Mouse (Mus musculus) midbrain, embryonic 13.5 days (tissue): ENCODE measurements around the gene Rgs16. TPM values are rescaled to one million over a fixed set of nuclear protein-coding genes. Genes with fewer than 3 reads are reported as not detected.
"Not testable (repeated sequence)": the region's sequence is repeated elsewhere in the genome, so short reads cannot be mapped to it uniquely, and the experiment has no call there.

Source experiments
- ATAC-seq: fragments of 200-750 bp; cut with Nextera tagmentation; 2 replicates; pipeline ENCODE4 v1.8.0; 2017; ENCODE audit warnings: mild to moderate bottlenecking, moderate TSS enrichment, moderate library complexity
- H3K27ac ChIP-seq: fragments of 300-500 bp; sonication (generic); 2 replicates; pipeline ENCODE4 v1.5.1; 2015; ENCODE audit warnings: inconsistent platforms, mild to moderate bottlenecking, moderate library complexity
- H3K27me3 ChIP-seq: fragments of 300-500 bp; sonication (generic); 2 replicates; pipeline ENCODE4 v1.6.1; 2015; ENCODE audit warnings: mild to moderate bottlenecking, inconsistent platforms
- H3K36me3 ChIP-seq: fragments of 300-500 bp; sonication (generic); 2 replicates; pipeline ENCODE4 v1.6.1; 2015; ENCODE audit warnings: mild to moderate bottlenecking, inconsistent platforms
- H3K4me1 ChIP-seq: fragments of 300-500 bp; sonication (generic); replicated peaks from 2 replicates; pipeline ENCODE4 v1.6.1; 2015; ENCODE audit warnings: inconsistent platforms
- H3K4me2 ChIP-seq: fragments of 300-500 bp; sonication (generic); replicated peaks from 2 replicates; pipeline ENCODE4 v1.6.1; 2015; ENCODE audit warnings: moderate library complexity, mild to moderate bottlenecking, inconsistent platforms
- H3K4me3 ChIP-seq: fragments of 300-500 bp; sonication (generic); replicated peaks from 2 replicates; pipeline ENCODE4 v1.5.1; 2015; ENCODE audit warnings: mild to moderate bottlenecking, inconsistent platforms
- H3K9ac ChIP-seq: fragments of 300-500 bp; sonication (generic); replicated peaks from 2 replicates; pipeline ENCODE4 v1.6.1; 2015; ENCODE audit warnings: mild to moderate bottlenecking, inconsistent platforms
- H3K9me3 ChIP-seq: fragments of 300-500 bp; sonication (generic); 2 replicates; pipeline ENCODE4 v1.6.1; 2016; ENCODE audit warnings: mild to moderate bottlenecking, inconsistent platforms
- WGBS: fragments of 180-500 bp; shearing (Covaris S2); methylation state at CpG from one replicate; pipeline ENCODE4 v1.1.7; 2015; 5-methylcytosine and 5-hydroxymethylcytosine counted together
- polyA plus RNA-seq: library from polyadenylated mRNA; unstranded; fragments of >200 nt; fragmentation: Nextera tagmentation; extraction: Ambion mirVana; gene quantifications from 2 replicates; pipeline ENCODE4 v1.2.1, GENCODE M21; 2015

Gene Rgs16
- polyA plus RNA-seq, 1 experiment from 2014 or later: 34.6 TPM

DNA sequence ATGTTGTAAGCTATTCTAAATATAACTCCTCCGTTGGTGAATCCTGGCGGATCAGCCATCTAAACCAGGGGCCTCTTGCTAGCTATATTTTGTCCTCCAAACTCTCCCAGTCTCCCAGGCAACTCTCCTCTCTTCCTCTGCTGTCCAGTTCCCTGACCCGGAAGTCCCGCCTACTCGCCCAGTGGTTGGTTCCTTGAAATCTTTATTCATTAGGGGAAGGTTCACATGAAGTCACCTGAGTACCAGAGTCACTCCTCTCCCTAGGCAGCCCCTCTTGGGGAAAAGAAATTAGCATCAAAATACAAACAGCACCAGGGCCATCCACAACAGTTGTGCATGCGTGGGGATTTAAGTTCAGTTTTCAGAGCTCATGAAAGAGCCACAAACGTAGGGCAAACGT is 26.1 kb downstream of the Rgs16 start:
- H3K4me2 ChIP-seq: no peak overlapping the region
- no peak overlapping the region for H3K27ac ChIP-seq
- H3K9ac ChIP-seq: no peak overlapping the region
- H3K4me1 ChIP-seq: no peaks in the 10 kb centered on the region
- H3K9me3 ChIP-seq: no peaks in the 10 kb centered on the region
- no peak for ATAC-seq
- peaks cover 22% of the 10 kb centered on the region for H3K36me3 ChIP-seq
- H3K27me3 ChIP-seq: no peaks in the 10 kb centered on the region
- WGBS: 45% methylated on average over 8 of the region's 8 CpGs
- no peak overlapping the region for H3K4me3 ChIP-seq

- 94% methylated on average over 1 of the region's 1 CpGs for WGBS
- no peak overlapping the region for H3K4me3 ChIP-seq
- no peak for ATAC-seq
Measured at GRCm38 (mm10) chr1:153767281-153767680, 27.1 kb downstream of the Rgs16 start.

GRCm38 (mm10) chr1:153768465-153768864 is 28.3 kb downstream of the Rgs16 start:
- Histone ChIP-seq H3K4me2 (no peak overlapping the region), H3K4me3 (no peak overlapping the region), H3K36me3 (0 out of 2 replicates have a peak, but pooled peaks cover 3% of the 10 kb centered on the region), H3K4me1 (no peaks in the 10 kb centered on the region), H3K9me3 (no peaks in the 10 kb centered on the region), H3K27ac (no peak overlapping the region), H3K27me3 (no peaks in the 10 kb centered on the region), H3K9ac (no peak overlapping the region)
- no peak for ATAC-seq
- 93% methylated on average over 5 of the region's 5 CpGs for WGBS

More at GRCm38 (mm10) chr1:153767281-153767680, 27.1 kb downstream of the Rgs16 start:
- Histone ChIP-seq H3K27ac (no peak overlapping the region), H3K27me3 (no peaks in the 10 kb centered on the region), H3K4me1 (no peaks in the 10 kb centered on the region), H3K36me3 (peaks cover 13% of the 10 kb centered on the region), H3K4me2 (no peak overlapping the region), H3K9ac (no peak overlapping the region), H3K9me3 (no peaks in the 10 kb centered on the region)

DNA sequence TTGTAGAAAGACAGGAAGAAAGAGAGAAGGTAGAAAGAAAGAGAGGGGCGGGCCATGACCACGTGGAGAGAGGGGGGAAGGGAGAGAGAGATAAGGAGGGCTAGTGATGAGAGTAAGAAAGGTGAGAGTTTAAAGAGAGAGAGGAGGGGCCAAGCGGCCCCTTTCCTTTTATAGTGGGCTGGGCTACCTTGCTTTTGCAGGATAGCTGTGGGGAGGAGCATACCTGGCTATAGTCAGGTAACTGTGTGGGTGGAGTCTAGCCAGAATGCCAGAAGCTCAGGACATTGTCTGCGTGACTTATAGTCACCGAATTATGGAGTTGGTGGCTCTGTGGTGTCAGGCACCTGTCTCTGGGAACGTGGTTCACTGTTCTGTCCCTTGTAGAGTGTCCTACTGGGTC is 29.4 kb downstream of the Rgs16 start:
- H3K36me3 ChIP-seq, ATAC-seq, H3K4me2 ChIP-seq, H3K27me3 ChIP-seq, H3K9me3 ChIP-seq, H3K9ac ChIP-seq, H3K4me3 ChIP-seq, H3K27ac ChIP-seq, H3K4me1 ChIP-seq: not testable (repeated sequence)
- 70% methylated on average over 6 of the region's 6 CpGs for WGBS

- Histone ChIP-seq H3K36me3 (no peaks in the 10 kb centered on the region), H3K9me3 (no peaks in the 10 kb centered on the region), H3K9ac (no peak overlapping the region), H3K27ac (no peak overlapping the region), H3K4me2 (no peak overlapping the region), H3K4me3 (no peak overlapping the region), H3K27me3 (no peaks in the 10 kb centered on the region), H3K4me1 (no peaks in the 10 kb centered on the region)
- WGBS: 83% methylated on average over 10 of the region's 10 CpGs
- no peak for ATAC-seq
Measured at GRCm38 (mm10) chr1:153769998-153770775, 30.0 kb downstream of the Rgs16 start.

GRCm38 (mm10) chr1:153770776-153771167 is 30.6 kb downstream of the Rgs16 start:
- 100% methylated on average over 1 of the region's 1 CpGs for WGBS
- ATAC-seq: no peak
- H3K4me3 ChIP-seq: no peak overlapping the region
- H3K4me2 ChIP-seq: no peak overlapping the region
- H3K9ac ChIP-seq: no peak overlapping the region
- no peaks in the 10 kb centered on the region for H3K9me3 ChIP-seq
- no peaks in the 10 kb centered on the region for H3K4me1 ChIP-seq
- no peaks in the 10 kb centered on the region for H3K27me3 ChIP-seq
- H3K27ac ChIP-seq: no peak overlapping the region
- H3K36me3 ChIP-seq: no peaks in the 10 kb centered on the region

DNA sequence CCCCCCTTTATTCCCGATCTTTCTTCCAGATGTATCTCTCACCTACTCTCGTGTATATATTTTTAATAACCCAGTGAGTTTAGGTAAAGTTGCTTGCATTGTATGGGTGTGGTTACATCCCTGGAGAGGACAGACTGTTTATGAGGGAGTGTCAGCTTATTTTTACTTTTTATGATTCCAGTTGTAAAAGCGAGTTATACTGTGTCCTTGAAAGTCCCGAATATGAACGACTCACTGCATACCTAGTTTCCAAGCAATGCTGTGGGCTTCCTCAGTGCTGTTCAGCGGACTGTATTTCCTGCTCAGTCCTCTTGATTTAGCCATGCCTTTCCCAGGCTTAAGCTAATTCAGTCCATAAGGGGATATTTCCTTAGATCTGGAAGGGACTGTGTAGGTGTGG is 35.0 kb downstream of the Rgs16 start:
- WGBS: 93% methylated on average over 6 of the region's 6 CpGs
- no peaks in the 10 kb centered on the region for H3K4me1 ChIP-seq
- H3K4me2 ChIP-seq: no peak overlapping the region
- no peak overlapping the region for H3K27ac ChIP-seq
- no peaks in the 10 kb centered on the region for H3K9me3 ChIP-seq
- no peak for ATAC-seq
- H3K36me3 ChIP-seq: no peaks in the 10 kb centered on the region
- H3K9ac ChIP-seq: no peak overlapping the region
- H3K4me3 ChIP-seq: no peak overlapping the region
- no peaks in the 10 kb centered on the region for H3K27me3 ChIP-seq

DNA sequence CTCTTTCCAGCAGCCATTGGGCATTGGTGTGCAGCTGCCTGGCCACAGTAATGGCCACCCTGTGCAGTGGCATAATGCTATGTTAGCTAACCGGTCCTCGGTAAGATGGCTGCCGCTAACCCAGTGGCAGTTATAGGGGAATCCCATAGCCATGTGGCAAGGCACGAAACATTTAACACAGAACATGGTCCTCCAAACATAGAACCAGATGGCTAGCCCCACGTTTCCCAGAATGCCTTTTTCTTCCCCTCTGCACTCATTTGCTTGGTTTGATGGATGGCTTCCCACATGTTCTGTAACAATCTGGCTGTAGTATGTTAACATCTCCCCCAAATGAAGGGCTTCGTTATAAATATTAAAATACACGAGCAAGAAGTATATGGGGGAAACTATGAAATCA is 36.1 kb downstream of the Rgs16 start:
- H3K4me1 ChIP-seq: no peaks in the 10 kb centered on the region
- no peak overlapping the region for H3K9ac ChIP-seq
- no peak for ATAC-seq
- no peak overlapping the region for H3K27ac ChIP-seq
- H3K27me3 ChIP-seq: no peaks in the 10 kb centered on the region
- H3K9me3 ChIP-seq: no peaks in the 10 kb centered on the region
- H3K4me2 ChIP-seq: no peak overlapping the region
- no peaks in the 10 kb centered on the region for H3K36me3 ChIP-seq
- no peak overlapping the region for H3K4me3 ChIP-seq
- WGBS: 92% methylated on average over 7 of the region's 7 CpGs

- H3K27ac ChIP-seq: no peak overlapping the region
- no peak for ATAC-seq
- no peaks in the 10 kb centered on the region for H3K36me3 ChIP-seq
- H3K4me2 ChIP-seq: no peak overlapping the region
- no peak overlapping the region for H3K4me3 ChIP-seq
- no peaks in the 10 kb centered on the region for H3K9me3 ChIP-seq
- H3K27me3 ChIP-seq: no peaks in the 10 kb centered on the region
- no peak overlapping the region for H3K9ac ChIP-seq
- no peaks in the 10 kb centered on the region for H3K4me1 ChIP-seq
- WGBS: 94% methylated on average over 10 of the region's 10 CpGs
Measured at GRCm38 (mm10) chr1:153778205-153778604, 38.1 kb downstream of the Rgs16 start.

- Histone ChIP-seq H3K4me1 (no peaks in the 10 kb centered on the region), H3K27me3 (no peaks in the 10 kb centered on the region), H3K36me3 (no peaks in the 10 kb centered on the region), H3K4me2 (no peak overlapping the region), H3K9me3 (no peaks in the 10 kb centered on the region), H3K9ac (no peak overlapping the region), H3K4me3 (no peak overlapping the region), H3K27ac (no peak overlapping the region)
- WGBS: 40% methylated on average over 1 of the region's 1 CpGs
- ATAC-seq: no peak
Measured at GRCm38 (mm10) chr1:153783339-153783738, 43.2 kb downstream of the Rgs16 start.

DNA sequence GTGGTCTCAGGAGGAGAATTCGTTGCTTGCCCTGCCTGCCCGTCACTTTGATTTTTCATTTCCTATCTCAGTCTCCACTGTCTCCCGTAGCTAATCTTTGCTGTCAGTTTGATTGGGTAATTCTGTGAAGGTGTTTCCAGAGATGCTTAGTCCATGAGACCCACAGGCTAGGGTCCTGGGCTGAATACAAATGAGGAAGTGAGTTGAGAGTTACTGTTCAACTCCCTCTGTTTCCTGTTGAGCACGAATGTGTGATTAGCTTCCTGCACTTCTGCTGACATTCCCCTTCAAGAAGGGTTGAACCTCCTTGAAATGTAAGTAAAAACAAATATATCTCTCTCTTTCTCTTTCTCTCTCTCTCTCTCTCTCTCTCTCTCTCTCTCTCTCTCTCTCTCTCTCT is 45.5 kb downstream of the Rgs16 start:
- no peaks in the 10 kb centered on the region for H3K9me3 ChIP-seq
- WGBS: 66% methylated on average over 4 of the region's 4 CpGs
- H3K4me1 ChIP-seq: no peaks in the 10 kb centered on the region
- ATAC-seq: no peak
- H3K27ac ChIP-seq: no peak overlapping the region
- no peak overlapping the region for H3K4me3 ChIP-seq
- no peak overlapping the region for H3K4me2 ChIP-seq
- H3K9ac ChIP-seq: no peak overlapping the region
- no peaks in the 10 kb centered on the region for H3K27me3 ChIP-seq
- H3K36me3 ChIP-seq: no peaks in the 10 kb centered on the region

DNA sequence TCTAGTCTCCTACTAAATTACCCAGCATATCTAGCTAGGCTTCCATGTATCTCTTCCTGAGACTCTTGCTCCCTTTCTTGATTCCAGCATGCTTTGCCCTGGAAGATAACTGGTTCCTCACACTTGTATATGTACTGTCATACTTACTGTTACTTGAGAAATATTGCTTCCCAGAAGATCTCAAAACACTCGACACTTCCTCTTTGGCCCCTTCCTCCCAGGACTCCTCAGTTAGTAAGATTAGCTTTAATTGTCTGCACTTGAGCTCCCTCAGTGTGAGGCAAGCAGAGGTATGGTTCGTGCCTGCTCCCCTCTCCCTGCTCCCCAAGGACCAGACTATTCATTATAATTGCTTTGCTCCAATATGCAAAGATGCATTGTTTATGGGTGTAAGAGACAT is 50.6 kb downstream of the Rgs16 start:
- 59% methylated on average over 2 of the region's 2 CpGs for WGBS
- Histone ChIP-seq H3K36me3 (no peaks in the 10 kb centered on the region), H3K4me1 (no peaks in the 10 kb centered on the region), H3K4me3 (no peak overlapping the region), H3K9me3 (no peaks in the 10 kb centered on the region), H3K4me2 (no peak overlapping the region), H3K27me3 (no peaks in the 10 kb centered on the region), H3K27ac (no peak overlapping the region), H3K9ac (no peak overlapping the region)
- no peak for ATAC-seq

DNA sequence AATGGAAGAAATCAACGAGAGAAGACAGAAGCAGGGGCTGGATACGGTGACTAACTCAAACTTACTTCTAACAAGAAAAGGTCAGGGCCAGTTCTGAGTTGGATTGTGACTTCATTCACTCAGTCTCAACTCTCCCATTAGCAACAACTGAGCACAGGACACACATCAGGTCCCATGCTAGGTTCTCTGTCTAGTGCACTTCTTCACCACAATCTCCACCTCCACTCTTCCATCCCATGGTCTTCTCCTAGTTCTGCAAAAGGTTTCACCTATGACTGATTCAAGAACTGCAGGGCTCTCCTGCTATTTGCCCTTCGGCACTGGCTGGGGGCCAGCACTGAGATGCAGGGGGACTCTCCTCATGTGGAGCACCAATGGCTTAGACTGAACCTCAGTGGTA is 54.1 kb downstream of the Rgs16 start:
- Histone ChIP-seq H3K4me1 (no peaks in the 10 kb centered on the region), H3K9ac (no peak overlapping the region), H3K9me3 (no peaks in the 10 kb centered on the region), H3K27me3 (no peaks in the 10 kb centered on the region), H3K27ac (no peak overlapping the region), H3K36me3 (no peaks in the 10 kb centered on the region), H3K4me3 (no peak overlapping the region), H3K4me2 (no peak overlapping the region)
- no peak for ATAC-seq
- WGBS: 86% methylated on average over 3 of the region's 3 CpGs
